Mouse (Mus musculus) right cerebral cortex, postnatal 25 days (tissue): ENCODE results near the gene Nell2.

ENCODE experiments used
- DNase-seq: peaks from one replicate; pipeline ENCODE4 v3.0.0; 2022

Nell2 gene

DNA sequence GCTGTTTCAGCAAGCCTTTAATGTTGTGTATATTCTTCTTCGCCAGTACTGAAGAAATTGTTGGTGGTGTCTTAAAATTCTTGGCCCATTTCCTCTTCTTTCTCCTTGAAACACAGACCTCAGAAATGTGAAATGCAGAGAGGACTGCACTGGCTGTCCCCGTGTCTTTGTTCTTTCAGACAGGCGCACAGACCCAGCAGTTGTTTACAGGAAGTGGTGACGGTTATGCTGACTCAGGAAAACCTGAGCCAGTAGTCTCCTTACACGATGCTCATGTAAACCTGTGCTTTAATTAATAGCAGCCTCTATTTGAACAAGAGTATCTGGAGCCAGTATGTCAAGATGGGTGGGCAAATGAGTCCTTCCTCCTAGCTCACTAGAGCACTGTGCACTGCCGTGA lies 61.2 kb downstream of the Nell2 start:
- DNase-seq: no peak

DNA sequence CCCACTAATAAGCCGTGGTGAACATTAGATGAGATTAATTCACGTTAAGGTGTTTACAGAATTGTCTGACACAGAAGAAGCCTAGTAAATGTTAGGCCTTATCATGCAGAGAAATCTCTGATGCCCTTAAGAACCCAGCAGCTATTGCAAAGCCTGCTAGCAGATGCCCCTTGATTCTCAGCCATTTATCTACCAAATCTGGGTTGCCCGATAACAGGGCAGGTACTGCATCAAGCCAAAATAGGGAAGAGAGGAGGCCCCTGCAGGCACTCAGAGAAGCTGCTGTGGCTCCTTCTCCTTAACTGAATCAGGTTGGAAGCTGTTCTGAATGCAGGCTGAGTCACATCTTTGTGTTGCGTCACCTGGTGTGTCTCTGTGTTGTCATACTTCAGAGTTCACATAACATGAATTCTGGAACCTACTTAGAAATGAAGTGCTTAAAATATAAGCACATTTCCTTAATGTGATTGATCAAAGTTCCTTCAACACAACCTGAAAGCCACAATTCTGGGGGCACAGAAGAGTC lies 68.3 kb downstream of the Nell2 start:
- no peak for DNase-seq

DNA sequence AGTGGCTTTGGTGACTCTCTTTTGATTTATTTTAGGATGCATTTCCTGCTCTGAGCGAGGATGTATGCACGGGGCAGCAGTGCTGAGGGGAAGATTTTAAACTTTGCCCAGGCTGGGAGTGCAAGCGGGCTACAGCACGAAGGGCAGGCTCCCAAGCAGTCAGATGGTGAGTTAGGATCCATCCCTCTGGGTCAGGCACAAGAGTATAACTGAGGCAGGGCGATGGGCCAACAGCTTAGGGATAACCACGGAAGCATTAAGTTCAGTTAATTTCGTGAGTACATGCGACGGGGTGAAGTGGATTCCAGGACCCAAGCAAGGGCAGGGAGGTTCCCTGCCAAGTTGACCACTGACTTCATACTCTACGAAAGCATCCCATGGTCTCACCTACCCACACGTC lies 83.8 kb downstream of the Nell2 start:
- no peak for DNase-seq

DNA sequence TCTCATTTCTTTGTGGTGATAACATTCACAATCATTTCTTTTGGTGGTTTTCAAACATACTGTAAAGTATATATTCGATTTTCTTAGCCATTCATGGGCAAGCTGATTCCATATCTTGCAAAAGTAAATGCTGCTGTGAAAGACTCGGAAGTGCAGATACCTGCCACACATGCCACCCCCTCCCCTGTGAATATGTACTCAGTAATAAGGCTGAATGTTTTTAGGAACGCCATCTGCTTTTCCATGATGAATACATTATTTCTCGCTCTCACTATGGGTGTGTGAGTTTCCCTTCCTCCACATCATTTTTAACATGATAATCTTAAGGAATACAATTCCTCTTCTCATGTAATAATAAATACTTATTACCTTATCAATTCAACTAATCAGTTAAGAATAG lies 90.6 kb downstream of the Nell2 start:
- DNase-seq: no peak

DNA sequence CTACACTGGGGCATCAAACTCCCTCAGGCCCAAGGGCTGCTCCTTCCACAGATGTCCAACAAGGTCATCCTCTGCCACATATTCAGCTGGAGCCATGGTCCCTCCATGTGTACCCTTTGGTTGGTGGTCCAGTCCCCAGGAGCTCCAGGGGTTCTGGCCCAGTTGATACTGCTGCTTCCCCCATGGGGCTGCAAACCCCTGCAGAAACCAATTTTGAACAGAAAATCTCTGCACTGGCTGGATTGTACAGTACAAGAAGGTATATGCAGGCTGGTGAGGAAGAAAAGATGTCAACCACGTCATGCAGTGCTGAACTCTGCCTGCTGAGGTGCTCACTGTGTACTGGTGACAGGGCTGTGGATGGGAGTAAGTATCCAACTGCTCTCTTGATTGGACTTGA lies 92.1 kb downstream of the Nell2 start:
- DNase-seq: no peak

DNA sequence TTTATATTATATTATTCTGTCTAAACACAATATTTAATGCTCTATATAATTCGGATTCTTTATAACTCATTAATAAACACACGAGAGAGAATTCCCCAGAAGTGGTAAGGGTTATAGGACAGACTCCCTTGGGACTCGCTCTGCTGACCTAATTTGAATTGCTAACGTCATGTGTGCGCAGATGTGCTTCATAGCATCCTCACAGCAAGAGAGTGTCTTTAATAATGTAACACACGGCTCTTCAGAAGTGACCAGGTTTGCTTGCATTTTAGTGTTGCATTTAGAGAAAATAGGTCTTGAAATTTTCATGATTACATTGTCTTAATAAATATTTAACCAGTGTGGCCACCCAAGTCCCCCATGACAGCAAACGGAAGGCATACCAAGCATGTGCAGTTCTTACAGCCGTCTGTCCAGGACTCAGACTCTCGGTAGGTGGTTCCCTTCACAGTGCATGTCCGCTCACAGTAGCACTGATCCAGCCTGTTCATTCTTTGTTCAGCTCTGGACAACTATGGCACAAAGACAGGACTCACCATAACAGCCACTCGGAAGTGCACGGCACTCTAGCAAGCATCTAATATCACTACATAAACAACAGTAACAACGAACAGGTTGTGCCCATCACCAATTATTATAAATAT lies 97.1 kb downstream of the Nell2 start:
- DNase-seq: no peak

DNA sequence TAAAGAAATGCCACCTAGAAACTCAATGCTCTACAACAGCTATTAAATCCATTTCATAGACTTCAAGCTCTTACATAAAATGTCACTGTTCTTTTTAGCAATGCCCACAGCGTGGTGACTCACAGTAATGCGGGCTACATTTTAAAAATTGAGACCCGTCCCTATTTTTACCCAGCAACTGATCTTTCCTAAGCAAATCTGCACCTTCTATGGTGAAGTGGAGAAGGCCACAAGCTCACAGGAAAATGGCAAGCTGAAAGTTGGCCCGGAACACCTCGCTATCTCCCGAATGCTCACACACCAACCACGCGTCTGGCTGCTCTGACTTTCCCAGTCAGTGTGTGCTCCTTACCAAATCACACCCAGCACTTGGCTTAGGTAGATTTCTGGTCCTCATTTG lies 98.4 kb downstream of the Nell2 start:
- DNase-seq: peak; percentile 43

DNA sequence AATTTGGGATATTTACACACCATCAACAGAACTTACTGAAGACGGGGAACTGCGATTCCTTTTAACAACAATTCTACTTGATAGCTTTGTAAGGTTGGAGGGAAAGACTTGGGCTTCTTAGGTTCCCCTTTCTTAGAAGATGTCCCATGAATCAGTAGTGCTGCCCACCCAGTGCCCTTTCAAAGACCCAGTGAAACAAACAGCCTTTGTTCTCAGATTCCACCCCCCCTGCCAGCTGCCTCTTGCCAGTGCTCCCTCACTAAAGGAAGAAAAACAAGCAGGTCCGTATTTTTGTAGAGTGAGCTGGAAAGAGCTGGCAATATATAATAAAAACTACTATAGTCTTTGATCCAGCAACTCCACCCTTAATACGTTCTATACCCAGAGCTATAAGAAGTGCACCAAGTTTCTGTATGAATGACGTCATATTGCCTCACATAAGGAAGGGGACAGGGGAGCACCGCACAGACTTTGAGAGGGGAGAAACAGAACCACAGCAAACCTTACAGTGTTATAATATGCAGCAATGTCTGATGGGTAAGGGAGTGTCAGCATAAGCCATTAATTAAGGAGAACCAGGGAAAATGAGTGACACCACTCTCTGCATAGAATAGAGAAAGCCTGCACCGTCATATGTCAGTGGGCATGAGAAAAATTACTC lies 100.2 kb downstream of the Nell2 start:
- no peak for DNase-seq

DNA sequence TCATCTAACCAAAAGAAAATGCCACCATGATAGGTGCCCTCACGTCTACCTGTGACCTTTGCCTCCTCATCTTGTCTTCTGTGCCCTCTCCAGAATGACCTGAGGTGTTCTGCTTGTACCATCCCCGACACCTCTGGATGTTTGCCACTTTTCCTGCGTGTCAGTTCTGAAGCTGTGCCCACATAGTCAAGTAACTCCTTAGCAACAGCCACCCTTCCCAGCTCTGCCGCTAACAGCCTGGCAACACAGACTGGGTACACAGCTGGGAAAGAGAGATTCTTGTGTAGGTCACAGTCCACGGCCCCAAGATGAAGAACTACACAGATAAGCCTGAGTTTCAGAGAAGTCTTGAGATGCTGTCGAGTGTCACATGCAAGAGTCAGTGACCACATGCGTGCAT lies 103.3 kb downstream of the Nell2 start:
- no peak for DNase-seq

DNA sequence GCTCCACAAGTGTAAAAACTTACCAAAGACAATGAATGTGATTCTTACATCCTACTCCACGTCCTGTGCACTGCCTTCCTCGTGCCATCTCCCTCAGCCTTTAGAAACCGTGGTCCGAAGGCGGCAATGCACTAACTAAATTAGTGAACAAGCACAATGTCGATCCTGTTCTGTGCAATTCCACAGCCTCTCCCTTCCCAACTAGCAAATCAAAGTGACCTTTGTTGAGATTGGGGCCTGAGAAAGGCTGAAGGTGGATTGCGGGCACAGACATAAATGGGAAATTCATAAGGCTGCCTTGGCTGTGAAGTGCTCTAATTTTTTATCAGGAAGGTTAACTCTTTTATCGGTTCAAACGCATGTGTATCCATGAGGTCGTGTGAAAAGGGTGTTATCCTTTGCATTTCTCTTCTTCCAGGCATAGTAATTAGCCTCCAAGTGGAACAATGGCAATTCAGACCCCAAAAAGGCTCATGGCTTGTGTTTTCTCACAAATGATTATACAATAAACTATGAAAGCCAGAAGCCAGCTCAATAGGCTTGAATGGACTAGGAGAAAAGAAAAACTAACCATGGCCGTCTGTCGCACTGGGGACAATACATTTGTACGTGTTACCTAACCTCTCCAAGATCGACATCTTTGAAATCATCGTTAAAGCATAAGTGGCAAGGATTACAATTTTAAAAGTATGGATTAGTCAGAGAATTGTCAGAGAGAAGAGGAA lies 106.0 kb downstream of the Nell2 start:
- no peak for DNase-seq

DNA sequence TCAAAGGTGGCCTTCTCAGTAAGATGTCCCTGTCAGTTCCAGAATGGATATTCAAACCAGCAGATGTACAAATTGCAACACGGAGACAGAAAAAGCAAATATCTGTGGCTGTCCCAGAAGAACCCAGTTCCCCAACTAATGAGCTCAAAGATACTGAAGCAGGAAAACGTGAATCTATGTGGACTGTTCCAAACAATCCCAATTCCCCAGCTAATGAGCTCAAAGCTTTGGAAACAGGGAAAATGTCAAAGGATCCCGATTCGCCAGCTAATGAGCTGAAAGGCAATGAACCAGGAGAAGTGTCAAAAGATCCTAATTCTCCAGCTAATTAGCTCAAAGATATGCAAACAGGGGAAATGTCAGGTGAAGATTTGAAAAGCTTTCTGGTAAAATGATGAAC lies 109.7 kb downstream of the Nell2 start:
- no peak for DNase-seq

DNA sequence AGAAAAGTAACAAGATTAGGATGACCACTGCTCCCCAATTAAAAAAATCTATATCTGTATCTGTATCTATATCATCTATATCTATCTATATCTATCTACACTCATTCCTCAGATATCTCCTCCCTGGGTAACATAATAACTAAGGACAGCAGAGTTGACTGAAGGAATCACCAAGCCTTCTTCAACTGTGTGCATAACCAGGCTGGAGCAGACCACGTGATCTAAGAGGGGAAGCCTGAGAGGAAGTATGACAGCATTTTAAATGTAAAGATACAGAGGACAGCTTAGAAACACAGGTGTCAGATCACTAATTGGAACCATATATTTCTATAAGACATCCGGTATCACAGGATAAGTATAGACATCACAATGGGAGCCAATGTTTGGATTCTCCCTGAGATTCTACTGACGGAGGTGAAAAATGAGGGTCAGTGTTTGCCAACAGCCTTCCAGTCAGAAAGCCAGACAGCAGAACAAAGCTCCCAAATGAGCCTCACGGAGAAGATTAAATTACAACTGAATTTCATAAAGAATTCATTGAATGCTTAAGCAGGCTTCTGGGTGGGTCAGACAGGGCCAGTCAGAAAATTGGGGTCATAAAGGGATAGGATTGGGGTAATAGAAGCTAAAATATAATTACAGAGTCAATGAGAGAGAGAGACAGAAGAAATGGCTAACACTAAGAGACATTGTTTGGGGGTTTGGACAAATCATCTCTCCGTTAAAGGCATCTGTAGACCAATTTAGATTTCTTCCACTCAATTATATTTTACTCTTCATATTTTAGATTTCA lies 116.2 kb downstream of the Nell2 start:
- no peak for DNase-seq

DNA sequence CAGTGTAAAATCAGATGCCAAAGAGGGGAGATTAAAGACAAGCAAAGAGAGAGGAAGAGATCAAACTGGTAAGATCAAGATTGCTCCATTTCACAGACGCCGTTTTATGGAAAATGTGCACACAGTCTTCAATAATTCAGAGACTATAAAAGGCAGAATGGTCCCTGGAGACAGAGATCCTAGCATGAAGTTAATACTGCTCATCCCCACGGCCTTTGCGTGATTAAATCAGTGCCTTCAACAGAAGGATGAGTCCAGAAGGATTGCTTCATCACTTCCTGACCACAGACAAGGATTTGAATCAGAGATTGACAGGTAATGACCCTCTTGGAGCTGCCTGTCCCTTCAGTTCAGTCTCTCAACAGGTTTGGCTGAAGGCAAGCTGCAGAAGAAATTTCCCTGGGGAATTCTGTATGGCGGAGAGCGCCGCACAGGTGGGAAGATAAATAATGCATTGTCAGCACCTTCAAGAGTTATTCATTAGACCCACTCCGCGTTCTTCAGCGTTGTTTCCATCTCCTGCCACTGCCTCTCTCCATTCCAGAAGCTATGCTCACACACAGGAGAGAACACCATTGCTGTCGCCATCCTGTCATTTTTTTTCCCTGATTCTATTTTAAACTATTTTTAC lies 118.0 kb downstream of the Nell2 start:
- no peak for DNase-seq

DNA sequence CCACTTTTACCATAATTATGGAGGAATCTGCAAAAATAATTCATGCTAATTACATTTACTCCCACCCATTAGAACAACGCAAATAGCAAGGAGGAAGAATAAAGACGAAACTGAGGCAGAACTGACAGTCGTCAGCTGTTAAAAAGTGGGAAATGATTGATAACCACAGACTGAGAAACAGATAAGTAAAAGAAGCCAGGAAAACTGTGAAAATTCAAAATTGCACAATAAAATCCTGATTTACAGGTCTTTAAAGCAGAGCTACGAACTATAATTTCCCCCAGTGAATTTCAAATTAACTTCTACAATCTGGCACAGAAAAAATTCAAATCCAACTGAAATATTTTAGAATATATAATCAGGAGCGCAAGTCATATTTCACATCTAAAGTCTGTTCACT lies 138.0 kb downstream of the Nell2 start:
- no peak for DNase-seq

DNA sequence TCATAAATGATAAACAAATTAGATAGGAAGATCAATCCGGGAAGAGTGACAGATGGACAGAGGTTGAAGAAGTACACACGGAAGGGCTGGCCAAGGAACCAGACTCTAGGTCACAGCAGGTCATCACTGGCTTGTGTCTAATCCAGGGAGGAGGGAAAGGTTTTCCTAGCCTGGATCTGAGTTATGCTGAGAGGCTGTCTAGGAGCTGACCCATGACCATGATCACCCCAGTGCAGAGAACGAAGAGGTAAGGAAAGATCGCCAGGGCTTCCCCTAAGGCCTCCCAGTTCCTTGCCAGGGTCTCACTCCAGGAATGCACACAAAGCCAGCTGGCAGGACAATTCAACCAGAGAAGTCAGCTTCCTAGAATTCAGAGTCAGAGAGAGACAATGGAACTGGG lies 139.4 kb downstream of the Nell2 start:
- DNase-seq: no peak

DNA sequence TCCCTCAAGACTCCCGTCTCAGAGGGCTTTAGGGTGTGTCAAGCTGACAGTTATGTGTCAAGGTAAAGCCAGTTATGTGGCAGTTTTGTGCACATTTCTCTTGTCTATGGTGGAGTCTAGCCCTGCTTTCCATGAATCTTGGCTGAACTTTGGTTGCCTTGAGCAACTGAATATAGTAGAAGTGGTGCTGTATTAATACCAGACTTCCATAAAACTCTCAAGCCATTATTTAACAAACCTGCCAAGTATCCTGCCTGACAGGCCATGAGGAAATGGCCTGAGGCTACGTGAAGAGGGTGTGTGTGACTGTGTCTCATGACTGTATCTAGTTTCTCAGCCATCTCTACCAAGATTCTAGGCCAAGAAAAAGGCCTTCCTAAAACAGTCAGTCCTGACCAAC lies 147.5 kb downstream of the Nell2 start:
- no peak for DNase-seq

DNA sequence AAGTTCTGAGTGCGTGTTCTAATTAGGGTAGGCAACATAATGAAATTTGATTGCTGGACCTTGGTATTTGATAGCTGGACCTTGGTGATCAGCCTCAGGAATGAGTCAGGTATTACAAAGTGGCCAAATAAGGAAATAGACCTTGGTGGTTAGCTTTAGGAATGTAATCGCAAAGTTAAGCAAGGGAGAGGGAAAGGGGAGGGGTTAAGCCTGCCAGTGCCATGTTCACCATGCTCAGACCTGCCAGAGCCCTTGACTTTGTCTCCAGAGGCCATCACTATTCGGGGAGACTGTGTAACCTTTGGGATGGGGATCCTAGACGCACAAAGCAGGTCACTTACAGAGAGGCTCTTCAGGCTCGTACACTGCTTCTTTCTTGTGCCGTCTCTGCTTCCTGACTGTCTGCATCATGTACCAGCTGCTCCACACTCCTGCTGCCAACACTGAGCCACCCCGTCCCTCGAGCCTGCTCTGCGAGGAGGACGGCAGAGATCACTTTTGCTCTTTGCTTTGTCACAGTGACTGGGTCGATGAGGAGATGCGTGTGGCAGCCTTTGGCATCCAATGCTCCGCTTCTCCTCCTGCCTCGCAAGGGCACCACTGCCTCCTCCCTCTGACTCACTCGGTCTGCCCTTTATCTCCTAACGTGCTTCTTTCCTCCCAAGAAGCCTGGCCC lies 157.5 kb downstream of the Nell2 start:
- peak; percentile 36 for DNase-seq

DNA sequence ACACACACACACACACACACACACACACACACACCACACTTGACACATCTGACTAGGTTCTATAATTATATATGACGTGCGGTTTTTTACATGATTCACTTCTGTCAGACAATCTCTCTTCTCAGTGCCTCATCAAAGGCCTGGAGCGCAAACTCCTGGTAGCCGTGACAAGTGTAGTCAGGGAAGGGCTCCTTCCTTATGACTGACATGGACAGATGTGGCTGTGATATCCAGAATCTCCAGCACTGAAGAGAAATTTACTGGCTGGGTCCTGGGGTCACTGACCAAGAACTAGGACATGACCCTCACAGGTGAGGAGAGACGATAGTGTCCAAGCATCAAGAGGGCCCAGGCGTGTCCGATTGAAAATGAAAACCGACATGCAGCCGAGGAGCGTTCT lies 160.2 kb downstream of the Nell2 start:
- DNase-seq: no peak

DNA sequence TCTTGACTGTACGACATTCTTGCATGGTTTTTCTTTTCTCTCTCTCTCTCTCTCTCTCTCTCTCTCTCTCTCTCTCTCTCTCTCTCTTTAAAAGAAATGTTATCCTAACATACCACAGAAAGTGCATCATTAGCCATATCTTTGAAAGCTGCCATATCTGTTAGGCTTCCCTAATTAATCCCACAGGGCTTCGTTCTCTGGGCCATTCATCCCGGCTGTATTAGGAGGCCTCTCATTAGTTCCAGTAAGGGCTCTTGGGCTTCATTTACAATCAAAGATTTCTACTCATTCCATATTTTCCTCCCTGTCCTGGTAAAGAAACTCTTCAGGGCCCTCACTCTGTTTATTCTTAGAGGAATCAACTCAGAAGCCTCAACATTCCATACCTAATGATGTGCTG lies 161.9 kb downstream of the Nell2 start:
- no peak for DNase-seq

DNA sequence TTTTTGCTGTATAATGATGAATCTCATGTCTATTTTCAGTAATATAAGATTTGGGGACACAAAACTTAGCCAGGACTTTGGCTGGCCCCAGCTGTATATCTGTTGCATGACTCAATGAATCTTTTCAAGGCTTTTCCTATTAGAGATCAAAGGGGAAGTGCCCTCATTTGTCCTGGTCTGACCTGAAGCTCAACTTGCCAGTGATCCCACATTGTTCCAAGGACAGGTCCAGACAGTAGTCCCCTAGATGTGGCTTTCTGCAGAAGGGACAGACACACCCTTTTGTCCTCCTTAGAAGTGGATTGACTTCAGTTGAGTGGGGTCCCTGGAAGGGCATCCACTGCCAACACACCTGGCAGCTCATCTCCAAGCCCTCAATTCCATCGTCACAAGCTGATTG lies 173.6 kb downstream of the Nell2 start:
- no peak for DNase-seq

DNA sequence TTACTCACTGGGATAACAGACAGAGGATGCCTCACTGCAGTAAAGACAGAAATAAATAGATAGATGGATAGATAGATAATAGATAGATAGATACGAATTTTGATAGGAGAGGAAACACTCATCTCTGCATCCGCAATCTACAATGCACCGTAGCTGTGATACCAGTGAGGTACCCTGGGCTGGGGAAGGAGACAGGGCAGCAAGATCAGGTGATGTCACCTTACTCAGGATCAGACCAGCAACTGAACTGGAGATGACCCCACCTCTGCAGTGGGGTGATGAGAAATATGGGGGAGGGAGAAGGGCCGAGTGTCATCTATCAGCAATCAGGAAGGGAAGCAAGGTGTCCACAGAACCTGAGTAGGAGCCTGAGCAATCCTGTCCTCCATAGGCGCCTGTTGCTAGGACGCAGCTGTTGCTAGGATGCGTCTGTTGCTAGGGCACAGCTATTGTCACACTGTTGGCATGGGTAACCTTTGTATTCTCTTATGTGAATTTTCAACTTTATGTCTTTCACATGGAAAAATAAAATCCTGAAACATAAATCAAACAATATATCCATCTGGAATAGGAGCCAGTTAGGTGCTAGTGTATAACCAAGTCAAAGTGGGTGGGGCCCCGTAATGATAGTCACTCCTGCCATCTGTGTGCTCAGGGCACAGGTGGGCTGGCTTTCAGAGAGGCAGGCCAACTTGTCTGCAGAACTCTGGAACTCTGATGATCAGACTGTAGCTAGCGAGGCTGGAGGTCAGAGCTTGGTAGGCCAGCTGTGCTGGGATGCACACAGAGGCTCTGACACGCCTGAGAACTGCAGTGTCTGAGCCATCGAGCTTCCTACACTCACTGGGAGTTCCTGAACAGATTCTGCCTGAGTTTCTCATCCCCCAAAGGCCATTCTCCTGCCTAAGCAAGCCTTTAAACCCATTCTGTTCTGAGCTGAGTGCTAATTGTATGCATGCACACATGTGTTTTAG lies 193.7 kb downstream of the Nell2 start:
- DNase-seq: no peak
